Mouse (Mus musculus) left cerebral cortex, adult 8-10 months (tissue): ENCODE results near the gene Adamts8. TPM values are rescaled to one million over a fixed set of nuclear protein-coding genes. Genes with fewer than 3 reads are reported as not detected.

Source experiments
- DNase-seq, 2 experiments: peaks; one replicate each; pipeline ENCODE4 v3.0.0; 2022; ENCODE audit warnings: low spot score in 2 of 2
- total RNA-seq, 4 experiments: library from RNA; stranded (reverse); gene quantifications; 2 replicates each; pipeline ENCODE4 v1.2.4; 2022

The Adamts8 gene
- 1 to 10 TPM; 2.9 to 3.8 (median 3.0) TPM for total RNA-seq

DNA sequence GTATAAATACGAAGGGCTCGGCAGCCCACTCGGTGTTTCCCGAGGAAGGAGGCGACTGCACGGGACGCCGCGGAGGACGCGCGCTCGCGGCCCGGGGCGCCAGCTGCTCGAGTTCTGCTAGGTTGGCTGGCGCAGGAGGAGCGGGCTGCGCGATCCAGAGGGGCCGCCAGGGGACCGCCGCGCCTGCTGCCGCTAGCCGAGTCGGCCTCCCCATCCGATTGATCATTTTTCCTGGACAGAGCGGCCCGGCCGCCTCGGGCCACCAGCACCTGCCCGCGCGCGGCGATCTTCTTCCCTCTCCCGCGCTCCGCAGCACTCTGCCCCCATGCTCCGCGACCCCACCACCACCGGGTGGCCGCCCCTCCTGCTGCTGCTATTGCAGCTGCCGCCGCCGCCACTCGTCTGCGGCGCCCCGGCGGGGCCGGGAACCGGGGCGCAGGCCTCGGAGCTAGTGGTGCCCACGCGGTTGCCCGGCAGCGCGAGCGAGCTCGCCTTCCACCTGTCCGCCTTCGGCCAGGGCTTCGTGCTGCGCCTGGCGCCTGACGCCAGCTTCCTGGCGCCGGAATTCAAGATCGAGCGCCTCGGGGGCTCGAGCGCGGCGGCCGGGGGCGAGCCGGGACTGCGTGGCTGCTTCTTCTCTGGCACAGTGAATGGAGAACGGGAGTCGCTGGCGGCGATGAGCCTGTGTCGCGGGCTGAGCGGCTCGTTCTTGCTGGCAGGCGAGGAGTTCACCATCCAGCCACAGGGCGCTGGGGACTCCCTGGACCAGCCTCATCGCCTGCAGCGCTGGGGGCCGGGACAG lies at the start of gene Adamts8:
Gene Adamts8, plus strand, starts transcription at position 51 of the 802 bp plus-strand sequence.
- peak; percentile 22 to 25 for DNase-seq

GRCm38 (mm10) chr9:30895618-30896017 lies 46.7 kb upstream of the Adamts8 start:
- no peak for DNase-seq

GRCm38 (mm10) chr9:30896752-30897151 lies 45.6 kb upstream of the Adamts8 start:
- peak in 1 of 2 experiments; percentile 23 for DNase-seq

DNA sequence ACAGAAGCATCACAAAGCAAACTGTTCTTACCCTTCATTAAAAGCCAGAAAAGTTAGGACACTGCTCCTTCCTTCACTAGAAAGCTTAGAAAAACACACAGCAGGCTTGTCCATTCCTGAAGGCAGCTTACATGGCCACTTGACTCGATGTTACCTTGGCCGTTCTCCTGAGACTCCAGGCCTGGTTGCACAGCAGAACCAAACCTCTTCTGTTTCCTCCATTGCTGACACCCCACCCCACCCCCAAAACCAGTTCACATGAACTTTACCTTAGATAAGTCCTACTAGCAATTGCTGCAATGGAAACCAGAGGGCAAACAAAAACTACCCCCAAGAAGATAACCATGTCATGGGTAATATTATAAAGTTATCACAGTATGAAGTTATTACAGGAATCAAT lies 45.2 kb upstream of the Adamts8 start:
- no peak for DNase-seq

- no peak for DNase-seq
Observed at GRCm38 (mm10) chr9:30902152-30902551, 40.2 kb upstream of the Adamts8 start.

DNA sequence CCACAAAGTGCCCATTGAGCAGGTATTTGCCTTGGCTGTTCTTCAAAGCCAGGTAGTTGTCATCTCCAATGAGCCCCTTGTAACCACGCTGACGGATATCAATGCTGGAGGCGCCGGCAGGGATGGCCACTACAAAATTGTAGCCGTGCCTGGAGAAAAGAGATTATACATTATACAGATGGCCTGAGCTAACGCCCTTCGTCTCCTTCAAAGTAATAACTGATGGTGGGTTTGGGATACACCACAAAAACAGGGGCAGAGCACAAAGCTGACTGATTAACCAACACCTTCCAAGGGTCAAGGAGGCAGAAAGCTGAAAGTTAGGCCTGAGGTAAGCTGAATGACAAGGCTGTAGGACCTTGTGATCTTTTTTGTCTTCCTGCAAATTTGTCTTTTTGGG lies 39.7 kb upstream of the Adamts8 start:
- DNase-seq = no peak

GRCm38 (mm10) chr9:30903266-30903665 lies 39.1 kb upstream of the Adamts8 start:
- DNase-seq = no peak

DNA sequence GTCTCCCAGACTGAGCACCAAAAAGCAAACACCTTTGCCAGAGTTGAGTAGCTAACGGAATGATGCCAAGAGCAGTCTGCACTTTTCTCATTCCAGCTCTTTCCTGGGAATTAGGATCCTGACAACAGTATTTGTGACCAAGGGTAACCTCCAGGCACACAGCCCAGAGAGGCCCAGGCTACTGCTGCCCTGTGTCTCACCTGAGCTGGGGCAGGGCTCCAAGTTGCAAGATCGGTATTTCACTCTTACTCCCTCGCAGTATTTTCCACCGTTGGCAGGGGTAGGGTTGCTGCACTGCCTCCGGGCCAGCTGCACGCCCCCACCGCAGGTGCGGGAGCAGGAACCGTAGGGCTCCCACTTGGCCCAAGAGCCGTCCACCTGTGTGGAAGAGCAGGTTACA lies 36.5 kb upstream of the Adamts8 start:
- no peak for DNase-seq

- no peak for DNase-seq
Observed at GRCm38 (mm10) chr9:30906426-30906825, 35.9 kb upstream of the Adamts8 start.

DNA sequence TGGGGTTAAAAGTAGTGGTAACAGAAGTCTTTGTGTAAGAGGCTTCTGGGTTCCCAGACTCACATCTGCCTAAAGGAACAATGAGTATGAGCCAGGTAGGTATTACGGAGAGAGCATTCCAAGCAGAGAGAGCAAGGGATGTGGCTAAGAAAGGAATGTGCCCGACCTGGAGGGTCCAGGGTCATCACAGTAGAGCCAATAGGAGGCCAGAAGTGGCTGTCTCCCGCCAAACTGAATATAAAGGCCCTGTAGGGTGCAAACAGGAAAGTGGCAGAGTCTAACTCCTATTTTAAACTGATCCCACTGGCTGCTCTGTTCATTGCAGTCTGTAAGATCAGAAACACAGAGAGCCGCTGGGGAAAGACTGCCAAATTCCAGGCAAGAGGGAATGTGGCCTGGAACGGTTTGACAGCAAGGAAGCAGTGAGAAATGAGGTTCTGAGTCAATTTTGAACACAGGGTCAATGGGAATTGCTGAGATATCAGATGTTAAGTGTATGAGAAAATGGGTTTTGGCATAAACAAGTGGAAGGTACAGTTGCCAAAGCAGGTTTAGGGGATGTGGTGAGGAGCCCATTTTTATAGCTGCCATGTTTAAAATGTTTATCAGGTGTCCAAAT lies 34.6 kb upstream of the Adamts8 start:
- DNase-seq = no peak

- DNase-seq = no peak
Observed at GRCm38 (mm10) chr9:30908296-30908690, 34.1 kb upstream of the Adamts8 start.

DNA sequence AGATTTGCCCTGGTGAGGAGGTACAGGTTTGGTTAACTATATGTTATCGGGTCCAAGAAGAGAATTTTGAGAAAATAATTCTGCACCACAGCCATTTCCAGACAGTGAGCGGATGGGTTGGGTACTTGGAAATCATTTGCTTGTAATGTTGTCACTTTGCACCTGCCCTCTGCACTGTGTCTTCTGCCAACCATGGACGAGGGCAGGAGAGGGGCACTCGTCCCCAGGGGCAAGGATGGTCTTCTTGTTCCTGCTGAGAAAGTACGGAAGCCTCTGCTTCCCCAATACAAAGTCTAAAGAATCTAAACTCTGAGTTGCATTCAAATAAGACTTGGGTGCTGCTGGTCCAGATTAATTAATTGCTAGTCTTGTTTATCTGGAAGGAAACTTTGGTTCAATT lies 33.4 kb upstream of the Adamts8 start:
- no peak for DNase-seq

GRCm38 (mm10) chr9:30910491-30910890 lies 31.9 kb upstream of the Adamts8 start:
- no peak for DNase-seq

GRCm38 (mm10) chr9:30912161-30912560 lies 30.2 kb upstream of the Adamts8 start:
- no peak for DNase-seq

DNA sequence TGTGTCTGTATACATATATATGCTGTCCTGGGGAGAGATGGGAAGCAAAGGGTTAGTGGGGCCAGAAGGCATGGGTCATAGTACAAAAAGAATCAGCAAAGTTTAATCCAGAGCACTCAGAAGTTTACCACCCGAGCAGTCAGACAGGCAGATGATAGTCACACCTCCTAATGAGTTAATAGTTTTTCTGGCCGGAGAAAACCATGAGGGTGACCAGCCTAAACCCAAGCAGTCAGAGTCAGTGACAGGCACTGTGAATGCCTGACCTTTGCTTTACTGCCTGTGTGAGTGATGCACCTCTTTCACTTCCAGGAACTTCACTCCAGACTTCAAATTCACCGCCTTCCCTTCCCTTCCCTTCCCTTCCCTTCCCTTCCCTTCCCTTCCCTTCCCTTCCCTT lies 28.9 kb upstream of the Adamts8 start:
- no peak for DNase-seq

DNA sequence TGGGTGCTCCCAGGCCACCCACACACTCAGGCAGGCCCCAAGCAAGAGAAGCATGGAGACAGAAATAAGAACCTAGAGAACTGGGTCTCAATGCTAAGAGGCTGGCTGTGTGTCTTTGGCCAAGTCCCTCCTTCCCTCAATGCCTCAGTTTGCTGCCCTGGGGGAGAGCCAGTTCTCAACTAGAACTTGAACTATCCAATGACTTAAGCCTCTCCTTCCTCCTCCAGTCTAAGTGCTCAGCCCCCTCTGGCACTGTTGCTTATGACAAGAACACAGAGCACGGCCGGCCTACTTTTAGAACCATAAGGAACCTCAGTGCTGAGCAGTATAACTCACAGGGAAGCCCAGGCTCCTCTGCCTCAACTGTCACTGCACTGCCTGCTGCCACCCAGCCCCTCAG lies 28.1 kb upstream of the Adamts8 start:
- no peak for DNase-seq

- DNase-seq = no peak
Observed at GRCm38 (mm10) chr9:30916266-30916968, 25.9 kb upstream of the Adamts8 start.

DNA sequence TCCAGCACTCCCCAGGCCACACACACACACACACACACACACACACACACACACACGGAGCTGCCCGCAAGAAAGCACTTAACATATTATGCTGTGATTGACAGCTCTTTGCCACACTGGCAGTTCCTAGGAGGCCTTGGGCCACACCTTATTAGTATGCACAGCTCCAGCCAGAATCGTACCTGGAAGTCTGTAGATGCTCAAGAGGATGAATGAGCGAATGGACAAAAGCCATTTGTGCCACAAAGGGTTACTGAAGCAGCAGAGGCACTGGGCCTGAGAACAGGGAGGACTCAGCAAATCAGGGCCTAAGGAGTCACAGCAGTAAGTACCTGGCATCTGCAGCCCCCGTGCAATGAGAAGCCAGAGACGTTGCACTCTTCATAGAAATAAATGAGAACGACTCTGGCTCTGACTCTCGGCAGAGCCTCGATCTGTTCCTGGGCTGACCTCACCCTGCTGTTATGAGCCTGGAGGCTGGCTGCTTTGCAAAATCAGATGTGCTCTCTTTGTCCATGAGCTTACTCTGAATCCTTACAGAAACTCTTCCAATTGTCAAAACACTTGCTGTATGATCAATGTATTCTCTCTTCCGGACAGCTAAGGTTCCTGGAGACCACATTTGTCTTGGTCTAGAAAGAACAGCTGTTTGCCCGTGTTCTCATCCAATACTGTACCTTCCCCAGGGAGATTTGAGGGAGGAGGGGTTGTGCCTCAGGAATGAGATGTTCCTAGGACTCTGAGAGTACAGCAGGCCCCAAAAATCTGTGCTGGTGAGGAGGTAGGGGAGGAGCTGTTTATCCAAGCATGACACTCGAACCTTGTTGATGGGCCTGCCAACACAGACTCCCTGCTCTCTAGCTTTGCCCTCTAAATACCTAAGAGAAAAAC lies 23.7 kb upstream of the Adamts8 start:
- no peak for DNase-seq

- DNase-seq = no peak
Observed at GRCm38 (mm10) chr9:30919686-30920085, 22.7 kb upstream of the Adamts8 start.

- DNase-seq = no peak
Observed at GRCm38 (mm10) chr9:30920736-30921135, 21.6 kb upstream of the Adamts8 start.
